8 mouse cellular contexts compared by ENCODE assay signal in genomic region chr9:55149499-55150278, GRCm38 (mm10). TPM values are rescaled to one million over a fixed set of nuclear protein-coding genes. Genes with fewer than 3 reads are reported as not detected.
DNase-seq lines count a peak whose midpoint lies in the region; ATAC-seq and TF ChIP-seq lines count a peak whose summit lies in the region.

No protein-coding gene starts in this region.

- peak; percentile 50 for DNase-seq in left cerebral cortex, adult 2 months (ENCODE audit: extremely low spot score in 1 of 2, low spot score in 2 of 2)
- DNase-seq in left cerebral cortex, adult 11 months (ENCODE audit: low spot score): no peak
- DNase-seq in embryo, embryonic 10 days (ENCODE audit: low spot score): peak; percentile 56
- DNase-seq in gastrocnemius, postnatal 36 days: peak; percentile 12 to 53
- DNase-seq in skeletal muscle tissue, adult 2 months (ENCODE audit: low read depth, low spot score): peak; percentile 28

- H3K27me3 ChIP-seq in intestine, embryonic 15.5 days (replicated peaks): no peaks in the 10 kb centered on the region
- no peaks in the 10 kb centered on the region for H3K27me3 ChIP-seq in limb, embryonic 12.5 days
- peaks cover 12% of the 10 kb centered on the region; the same call in 1 of the 2 replicates for H3K27me3 ChIP-seq in midbrain, embryonic 12.5 days

- TF ChIP-seq CTCF in left cerebral cortex, adult 2 months (IDR thresholded peaks at IDR 0.05): no peak

- peak overlapping the region; percentile 93 for H3K4me2 ChIP-seq in intestine, embryonic 15.5 days (replicated peaks)
- H3K4me2 ChIP-seq in limb, embryonic 12.5 days: peak overlapping the region; percentile 77
- H3K4me2 ChIP-seq in midbrain, embryonic 12.5 days (replicated peaks): peak overlapping the region; percentile 80

- H3K36me3 ChIP-seq in intestine, embryonic 15.5 days: no peaks in the 10 kb centered on the region
- H3K36me3 ChIP-seq in limb, embryonic 12.5 days: no peaks in the 10 kb centered on the region
- H3K36me3 ChIP-seq in midbrain, embryonic 12.5 days: no peaks in the 10 kb centered on the region

- WGBS in intestine, embryonic 15.5 days: under 1% methylated on average over 90 of the region's 93 CpGs
- under 1% methylated on average over 93 of the region's 93 CpGs for WGBS in limb, embryonic 12.5 days
- WGBS in midbrain, embryonic 12.5 days: under 1% methylated on average over 92 of the region's 93 CpGs

- peak overlapping the region; percentile 74 for H3K4me3 ChIP-seq in left cerebral cortex, adult 2 months
- peak overlapping the region; percentile 79 for H3K4me3 ChIP-seq in intestine, embryonic 15.5 days (replicated peaks)
- peak overlapping the region; percentile 91 for H3K4me3 ChIP-seq in limb, embryonic 12.5 days (replicated peaks)
- peak overlapping the region; percentile 89 for H3K4me3 ChIP-seq in midbrain, embryonic 12.5 days

- H3K9me3 ChIP-seq in intestine, embryonic 15.5 days: no peaks in the 10 kb centered on the region
- no peaks in the 10 kb centered on the region for H3K9me3 ChIP-seq in limb, embryonic 12.5 days
- no peaks in the 10 kb centered on the region for H3K9me3 ChIP-seq in midbrain, embryonic 12.5 days

- peak overlapping the region; percentile 91 for H3K27ac ChIP-seq in left cerebral cortex, adult 2 months
- H3K27ac ChIP-seq in intestine, embryonic 15.5 days: peak overlapping the region; percentile 66
- peak overlapping the region; percentile 82 for H3K27ac ChIP-seq in limb, embryonic 12.5 days
- peak overlapping the region; percentile 87 for H3K27ac ChIP-seq in midbrain, embryonic 12.5 days (replicated peaks)

- intact Hi-C loops in left cerebral cortex, adult 2 months (cut with DNase I): loop anchor here (2.0 to 5.0 kb wide), 3 partner anchors 59 to 243 kb away; partner anchors contain the start of genes Fbxo22, Nrg4 and Tmem266
- intact Hi-C loops in gastrocnemius, postnatal 36 days (cut with DNase I): no loop called here

- peaks cover 2% of the 10 kb centered on the region; the same call in 1 of the 2 replicates for H3K4me1 ChIP-seq in intestine, embryonic 15.5 days (replicated peaks)
- H3K4me1 ChIP-seq in limb, embryonic 12.5 days (replicated peaks): peaks cover 14% of the 10 kb centered on the region
- peaks cover 21% of the 10 kb centered on the region for H3K4me1 ChIP-seq in midbrain, embryonic 12.5 days

- H3K9ac ChIP-seq in intestine, embryonic 15.5 days: peak overlapping the region; percentile 85
- peak overlapping the region; percentile 90 for H3K9ac ChIP-seq in limb, embryonic 12.5 days (replicated peaks)
- peak overlapping the region; percentile 93 for H3K9ac ChIP-seq in midbrain, embryonic 12.5 days (replicated peaks)

- ATAC-seq in intestine, embryonic 15.5 days: peak; percentile 79
- peak; percentile 74 for ATAC-seq in limb, embryonic 12.5 days (ENCODE audit: insufficient number of reproducible peaks, insufficient read depth, low FRiP score, low TSS enrichment, low read depth)
- peak; percentile 71 for ATAC-seq in midbrain, embryonic 12.5 days (ENCODE audit: low FRiP score, low read depth)

RNA-seq across cellular contexts. Expression of gene Ube2q2, which starts 1.0 kb away (rescaled TPM):
- 10 to 100 TPM; 67.7 to 72.5 TPM for total RNA-seq in left cerebral cortex, adult 2 months (2021)
- total RNA-seq in gastrocnemius, postnatal 36 days (2021): 10 to 100 TPM; 30.2 to 33.4 TPM
- polyA plus RNA-seq in intestine, embryonic 15.5 days (2015; fragmentation: Nextera tagmentation; extraction: Ambion mirVana): 29.7 and 30.6 TPM in 2 replicates
- polyA plus RNA-seq in limb, embryonic 12.5 days (2016; fragmentation: Nextera tagmentation; extraction: Ambion mirVana): 45.1 and 48.3 TPM in 2 replicates
- polyA plus RNA-seq in midbrain, embryonic 12.5 days (2016; fragmentation: Nextera tagmentation; extraction: Ambion mirVana): 47.0 and 48.6 TPM in 2 replicates

RNA-seq across cellular contexts. Expression of gene Fbxo22, which starts 59.0 kb away (rescaled TPM):
- total RNA-seq in left cerebral cortex, adult 2 months (2021): 10 to 100 TPM; 40.2 to 46.5 TPM
- 10 to 100 TPM; 18.0 to 18.8 TPM for total RNA-seq in gastrocnemius, postnatal 36 days (2021)
- 55.8 and 56.8 TPM in 2 replicates for polyA plus RNA-seq in intestine, embryonic 15.5 days (2015; fragmentation: Nextera tagmentation; extraction: Ambion mirVana)
- 71.5 and 73.6 TPM in 2 replicates for polyA plus RNA-seq in limb, embryonic 12.5 days (2016; fragmentation: Nextera tagmentation; extraction: Ambion mirVana)
- 82.5 and 90.2 TPM in 2 replicates for polyA plus RNA-seq in midbrain, embryonic 12.5 days (2016; fragmentation: Nextera tagmentation; extraction: Ambion mirVana)
